Mouse (Mus musculus) forebrain, embryonic 15.5 days (tissue): ENCODE measurements around the gene Acp6. TPM values are rescaled to one million over a fixed set of nuclear protein-coding genes. Genes with fewer than 3 reads are reported as not detected.

Experiments used
- ATAC-seq: fragments of 200-750 bp; cut with Nextera tagmentation; replicated peaks from 2 replicates; pipeline ENCODE4 v1.8.0; 2017; ENCODE audit warnings: mild to moderate bottlenecking, moderate TSS enrichment, moderate library complexity
- H3K27ac ChIP-seq: fragments of 300-500 bp; sonication (generic); replicated peaks from 2 replicates; pipeline ENCODE4 v1.5.1; 2015; ENCODE audit warnings: mild to moderate bottlenecking, inconsistent platforms
- H3K27me3 ChIP-seq: fragments of 300-500 bp; sonication (generic); 2 replicates; pipeline ENCODE4 v1.6.1; 2015; ENCODE audit warnings: inconsistent platforms
- H3K36me3 ChIP-seq: fragments of 300-500 bp; sonication (generic); 2 replicates; pipeline ENCODE4 v1.6.1; 2015; ENCODE audit warnings: mild to moderate bottlenecking, inconsistent platforms
- H3K4me1 ChIP-seq: fragments of 300-500 bp; sonication (generic); 2 replicates; pipeline ENCODE4 v1.6.1; 2015; ENCODE audit warnings: inconsistent platforms
- H3K4me2 ChIP-seq: fragments of 300-500 bp; sonication (generic); replicated peaks from 2 replicates; pipeline ENCODE4 v1.6.1; 2015; ENCODE audit warnings: mild to moderate bottlenecking, inconsistent platforms
- H3K4me3 ChIP-seq: fragments of 300-500 bp; sonication (generic); 2 replicates; pipeline ENCODE4 v1.5.1; 2015; ENCODE audit warnings: mild to moderate bottlenecking, inconsistent platforms
- H3K9ac ChIP-seq: fragments of 300-500 bp; sonication (generic); replicated peaks from 2 replicates; pipeline ENCODE4 v1.6.1; 2015; ENCODE audit warnings: mild to moderate bottlenecking, inconsistent platforms
- H3K9me3 ChIP-seq: fragments of 300-500 bp; sonication (generic); 2 replicates; pipeline ENCODE4 v1.6.1; 2016; ENCODE audit warnings: inconsistent platforms
- WGBS: fragments of 180-500 bp; shearing (Covaris S2); methylation state at CpG from one replicate; pipeline ENCODE4 v1.1.7; 2015; ENCODE audit warnings: mixed read lengths; 5-methylcytosine and 5-hydroxymethylcytosine counted together
- polyA plus RNA-seq: library from polyadenylated mRNA; unstranded; fragments of >200 nt; fragmentation: Nextera tagmentation; extraction: Ambion mirVana; gene quantifications from 2 replicates; pipeline ENCODE4 v1.2.1, GENCODE M21; 2015

Gene Acp6
- polyA plus RNA-seq, 1 experiment from 2014 or later, result 26.6 TPM

GRCm38 (mm10) chr3:97160908-97161307, 2.3 kb downstream of the Acp6 start:
- Histone ChIP-seq H3K36me3 (no peaks in the 10 kb centered on the region), H3K4me2 (no peak overlapping the region), H3K9me3 (no peaks in the 10 kb centered on the region), H3K27me3 (no peaks in the 10 kb centered on the region), H3K27ac (no peak overlapping the region), H3K4me1 (peaks cover 18% of the 10 kb centered on the region), H3K9ac (no peak overlapping the region), H3K4me3 (no peak overlapping the region)
- WGBS, result 42% methylated on average over 10 of the region's 10 CpGs
- ATAC-seq, result no peak

GRCm38 (mm10) chr3:97161773-97162172, 3.2 kb downstream of the Acp6 start:
- no peak overlapping the region for H3K4me2 ChIP-seq
- ATAC-seq, result no peak
- 48% methylated on average over 4 of the region's 4 CpGs for WGBS
- no peak overlapping the region for H3K27ac ChIP-seq
- H3K4me3 ChIP-seq, result no peak overlapping the region
- peaks cover 18% of the 10 kb centered on the region for H3K4me1 ChIP-seq
- no peaks in the 10 kb centered on the region for H3K36me3 ChIP-seq
- H3K27me3 ChIP-seq, result no peaks in the 10 kb centered on the region
- H3K9ac ChIP-seq, result no peak overlapping the region
- H3K9me3 ChIP-seq, result no peaks in the 10 kb centered on the region

GRCm38 (mm10) chr3:97164477-97164876, 5.9 kb downstream of the Acp6 start:
- ATAC-seq, result no peak
- no peaks in the 10 kb centered on the region for H3K9me3 ChIP-seq
- H3K4me3 ChIP-seq, result no peak overlapping the region
- H3K27me3 ChIP-seq, result no peaks in the 10 kb centered on the region
- H3K9ac ChIP-seq, result no peak overlapping the region
- WGBS, result 87% methylated on average over 4 of the region's 4 CpGs
- H3K36me3 ChIP-seq, result no peaks in the 10 kb centered on the region
- peaks cover 15% of the 10 kb centered on the region for H3K4me1 ChIP-seq
- H3K4me2 ChIP-seq, result no peak overlapping the region
- H3K27ac ChIP-seq, result no peak overlapping the region

GRCm38 (mm10) chr3:97167126-97167525, 8.5 kb downstream of the Acp6 start:
- Histone ChIP-seq H3K36me3 (no peaks in the 10 kb centered on the region), H3K9ac (no peak overlapping the region), H3K4me1 (no peaks in the 10 kb centered on the region), H3K4me3 (no peak overlapping the region), H3K4me2 (no peak overlapping the region), H3K27ac (no peak overlapping the region), H3K9me3 (no peaks in the 10 kb centered on the region), H3K27me3 (no peaks in the 10 kb centered on the region)
- 79% methylated on average over 4 of the region's 4 CpGs for WGBS
- ATAC-seq, result no peak

- Histone ChIP-seq H3K36me3 (no peaks in the 10 kb centered on the region), H3K9ac (no peak overlapping the region), H3K4me1 (no peaks in the 10 kb centered on the region), H3K9me3 (no peaks in the 10 kb centered on the region), H3K27ac (no peak overlapping the region), H3K4me3 (no peak overlapping the region), H3K4me2 (no peak overlapping the region), H3K27me3 (no peaks in the 10 kb centered on the region)
- 75% methylated on average over 6 of the region's 6 CpGs for WGBS
- no peak for ATAC-seq
These were observed 13.0 kb downstream of the Acp6 start for GRCm38 (mm10) chr3:97171531-97171930.

GRCm38 (mm10) chr3:97172231-97172630, 13.7 kb downstream of the Acp6 start:
- Histone ChIP-seq H3K4me3 (no peak overlapping the region), H3K27ac (no peak overlapping the region), H3K9ac (no peak overlapping the region), H3K27me3 (no peaks in the 10 kb centered on the region), H3K9me3 (no peaks in the 10 kb centered on the region), H3K36me3 (no peaks in the 10 kb centered on the region), H3K4me1 (no peaks in the 10 kb centered on the region), H3K4me2 (no peak overlapping the region)
- no peak for ATAC-seq
- WGBS, result 52% methylated on average over 9 of the region's 9 CpGs

- Histone ChIP-seq H3K4me3 (no peak overlapping the region), H3K4me2 (no peak overlapping the region), H3K27ac (no peak overlapping the region), H3K9me3 (no peaks in the 10 kb centered on the region), H3K9ac (no peak overlapping the region), H3K36me3 (no peaks in the 10 kb centered on the region), H3K4me1 (no peaks in the 10 kb centered on the region), H3K27me3 (no peaks in the 10 kb centered on the region)
- 85% methylated on average over 5 of the region's 5 CpGs for WGBS
- no peak for ATAC-seq
These were observed 14.1 kb downstream of the Acp6 start for GRCm38 (mm10) chr3:97172632-97173031.

- 70% methylated on average over 6 of the region's 6 CpGs for WGBS
- H3K27ac ChIP-seq, result no peak overlapping the region
- no peak overlapping the region for H3K9ac ChIP-seq
- no peaks in the 10 kb centered on the region for H3K9me3 ChIP-seq
- no peak overlapping the region for H3K4me3 ChIP-seq
- H3K4me1 ChIP-seq, result no peaks in the 10 kb centered on the region
- no peak for ATAC-seq
- no peak overlapping the region for H3K4me2 ChIP-seq
- no peaks in the 10 kb centered on the region for H3K36me3 ChIP-seq
- no peaks in the 10 kb centered on the region for H3K27me3 ChIP-seq
These were observed 20.3 kb downstream of the Acp6 start for GRCm38 (mm10) chr3:97178885-97179284.

GRCm38 (mm10) chr3:97180527-97180926, 21.9 kb downstream of the Acp6 start:
- H3K4me2 ChIP-seq, result no peak overlapping the region
- ATAC-seq, result no peak
- 61% methylated on average over 6 of the region's 6 CpGs for WGBS
- H3K36me3 ChIP-seq, result no peaks in the 10 kb centered on the region
- H3K4me3 ChIP-seq, result no peak overlapping the region
- no peaks in the 10 kb centered on the region for H3K4me1 ChIP-seq
- H3K9ac ChIP-seq, result no peak overlapping the region
- no peaks in the 10 kb centered on the region for H3K27me3 ChIP-seq
- H3K9me3 ChIP-seq, result no peaks in the 10 kb centered on the region
- no peak overlapping the region for H3K27ac ChIP-seq

GRCm38 (mm10) chr3:97183810-97184209, 25.2 kb downstream of the Acp6 start:
- H3K4me2 ChIP-seq, result no peak overlapping the region
- H3K36me3 ChIP-seq, result no peaks in the 10 kb centered on the region
- H3K4me3 ChIP-seq, result no peak overlapping the region
- H3K9ac ChIP-seq, result no peak overlapping the region
- no peak for ATAC-seq
- 40% methylated on average over 3 of the region's 3 CpGs for WGBS
- no peaks in the 10 kb centered on the region for H3K9me3 ChIP-seq
- no peaks in the 10 kb centered on the region for H3K27me3 ChIP-seq
- no peaks in the 10 kb centered on the region for H3K4me1 ChIP-seq
- no peak overlapping the region for H3K27ac ChIP-seq

- H3K4me1 ChIP-seq, result no peaks in the 10 kb centered on the region
- H3K36me3 ChIP-seq, result no peaks in the 10 kb centered on the region
- H3K9me3 ChIP-seq, result no peaks in the 10 kb centered on the region
- 42% methylated on average over 10 of the region's 10 CpGs for WGBS
- H3K4me2 ChIP-seq, result no peak overlapping the region
- H3K27ac ChIP-seq, result no peak overlapping the region
- H3K27me3 ChIP-seq, result no peaks in the 10 kb centered on the region
- ATAC-seq, result peak; percentile 62
- no peak overlapping the region for H3K4me3 ChIP-seq
- no peak overlapping the region for H3K9ac ChIP-seq
These were observed 26.7 kb downstream of the Acp6 start for GRCm38 (mm10) chr3:97185098-97185860.

GRCm38 (mm10) chr3:97196571-97196970, 38.0 kb downstream of the Acp6 start:
- no peaks in the 10 kb centered on the region for H3K27me3 ChIP-seq
- ATAC-seq, result no peak
- no peak overlapping the region for H3K27ac ChIP-seq
- H3K4me2 ChIP-seq, result no peak overlapping the region
- no peaks in the 10 kb centered on the region for H3K9me3 ChIP-seq
- 92% methylated on average over 8 of the region's 8 CpGs for WGBS
- H3K4me3 ChIP-seq, result no peak overlapping the region
- H3K36me3 ChIP-seq, result no peaks in the 10 kb centered on the region
- H3K4me1 ChIP-seq, result no peaks in the 10 kb centered on the region
- no peak overlapping the region for H3K9ac ChIP-seq

- Histone ChIP-seq H3K27me3 (no peaks in the 10 kb centered on the region), H3K4me1 (no peaks in the 10 kb centered on the region), H3K4me2 (no peak overlapping the region), H3K9ac (no peak overlapping the region), H3K4me3 (no peak overlapping the region), H3K36me3 (peaks cover 10% of the 10 kb centered on the region), H3K9me3 (no peaks in the 10 kb centered on the region), H3K27ac (no peak overlapping the region)
- ATAC-seq, result no peak
- 27% methylated on average over 4 of the region's 4 CpGs for WGBS
These were observed 40.7 kb downstream of the Acp6 start for GRCm38 (mm10) chr3:97199261-97199660.
